Mouse (Mus musculus) lung, embryonic 14.5 days (tissue): ENCODE results near the gene Stil. TPM values are rescaled to one million over a fixed set of nuclear protein-coding genes. Genes with fewer than 3 reads are reported as not detected.

Experiments used
- ATAC-seq: fragments of 200-750 bp; cut with Nextera tagmentation; 2 replicates; pipeline ENCODE4 v1.8.0; 2017; ENCODE audit warnings: mild to moderate bottlenecking, moderate TSS enrichment, moderate library complexity; ENCODE audit not compliant: insufficient read depth
- DNase-seq: peaks from one replicate; pipeline ENCODE4 v3.0.0-alpha.2; 2015
- H3K27ac ChIP-seq: fragments of 300-500 bp; sonication (generic); 2 replicates; pipeline ENCODE4 v1.5.1; 2014; ENCODE audit warnings: low read depth, mild to moderate bottlenecking, moderate library complexity
- H3K27me3 ChIP-seq: fragments of 300-500 bp; sonication (generic); 2 replicates; pipeline ENCODE4 v1.6.1; 2014; ENCODE audit warnings: low read length, control low read depth; ENCODE audit not compliant: insufficient read depth
- H3K36me3 ChIP-seq: fragments of 300-500 bp; sonication (generic); 2 replicates; pipeline ENCODE4 v1.6.1; 2014; ENCODE audit warnings: control low read depth; ENCODE audit not compliant: insufficient read depth
- H3K4me1 ChIP-seq: fragments of 300-500 bp; sonication (generic); 2 replicates; pipeline ENCODE4 v1.6.1; 2014; ENCODE audit warnings: antibody characterized with exemption, control low read depth; ENCODE audit not compliant: insufficient read depth
- H3K4me2 ChIP-seq: fragments of 300-500 bp; sonication (generic); 2 replicates; pipeline ENCODE4 v1.6.1; 2014; ENCODE audit warnings: mild to moderate bottlenecking
- H3K4me3 ChIP-seq: fragments of 300-500 bp; sonication (generic); 2 replicates; pipeline ENCODE4 v1.5.1; 2014; ENCODE audit warnings: low read depth, low read length
- H3K9ac ChIP-seq: fragments of 300-500 bp; sonication (generic); 2 replicates; pipeline ENCODE4 v1.6.1; 2014
- H3K9me3 ChIP-seq: fragments of 300-500 bp; sonication (generic); 2 replicates; pipeline ENCODE4 v1.6.1; 2016; ENCODE audit warnings: low read depth, low read length, control low read depth
- CTCF ChIP-seq: IDR thresholded peaks from 2 replicates; pipeline ENCODE4 v1.5.1; 2016; ENCODE audit warnings: antibody characterized with exemption, low read depth
- WGBS: fragments of 180-500 bp; shearing (Covaris S2); extraction: QIAGEN DNeasy Blood & Tissue Kit; methylation state at CpG from one replicate; pipeline ENCODE4 v1.1.7; 2014; 5-methylcytosine and 5-hydroxymethylcytosine counted together
- polyA plus RNA-seq: library from polyadenylated mRNA; unstranded; fragments of >200 nt; fragmentation: Nextera tagmentation; extraction: Ambion mirVana; gene quantifications from 2 replicates; pipeline ENCODE4 v1.2.1, GENCODE M21; 2014

Gene Stil
- polyA plus RNA-seq, 1 experiment from 2014 or later, result 26.0 TPM

GRCm38 (mm10) chr4:115078892-115079820 is 79.2 kb downstream of the Stil start:
- Histone ChIP-seq H3K27me3 (no peaks in the 10 kb centered on the region), H3K27ac (peak overlapping the region; percentile 5; the same call in 1 of the 2 replicates), H3K9ac (no peak overlapping the region), H3K36me3 (no peaks in the 10 kb centered on the region), H3K4me1 (no peaks in the 10 kb centered on the region), H3K4me2 (no peak overlapping the region), H3K9me3 (no peaks in the 10 kb centered on the region), H3K4me3 (no peak overlapping the region)
- 27% methylated on average over 10 of the region's 10 CpGs for WGBS
- DNase-seq (peak; percentile 79), ATAC-seq (peak; percentile 70)
- no peak for TF ChIP-seq CTCF

GRCm38 (mm10) chr4:115079821-115080349 is 79.9 kb downstream of the Stil start:
- WGBS, result 20% methylated on average over 5 of the region's 5 CpGs
- no peak for ATAC-seq
- no peak overlapping the region for H3K9ac ChIP-seq
- no peak for TF ChIP-seq CTCF
- no peaks in the 10 kb centered on the region for H3K27me3 ChIP-seq
- H3K4me1 ChIP-seq, result no peaks in the 10 kb centered on the region
- no peak for DNase-seq
- no peak overlapping the region for H3K4me3 ChIP-seq
- no peak overlapping the region for H3K4me2 ChIP-seq
- no peaks in the 10 kb centered on the region for H3K36me3 ChIP-seq
- no peaks in the 10 kb centered on the region for H3K9me3 ChIP-seq
- peak overlapping the region; percentile 30; the same call in 1 of the 2 replicates for H3K27ac ChIP-seq

GRCm38 (mm10) chr4:115083031-115083430 is 83.1 kb downstream of the Stil start:
- 77% methylated on average over 3 of the region's 3 CpGs for WGBS
- Histone ChIP-seq H3K9me3 (no peaks in the 10 kb centered on the region), H3K36me3 (no peaks in the 10 kb centered on the region), H3K4me1 (no peaks in the 10 kb centered on the region), H3K4me2 (no peak overlapping the region), H3K27me3 (no peaks in the 10 kb centered on the region), H3K4me3 (no peak overlapping the region), H3K9ac (no peak overlapping the region), H3K27ac (no peak overlapping the region)
- DNase-seq (no peak), ATAC-seq (no peak)
- no peak for TF ChIP-seq CTCF

- ATAC-seq (no peak; the same call in 1 of the 2 replicates), DNase-seq (peak; percentile 83)
- Histone ChIP-seq H3K4me3 (no peak overlapping the region), H3K27ac (peak overlapping the region; percentile 58; the same call in 1 of the 2 replicates), H3K27me3 (no peaks in the 10 kb centered on the region), H3K4me1 (0 out of 2 replicates have a peak, but pooled peaks cover 3% of the 10 kb centered on the region), H3K4me2 (no peak overlapping the region), H3K36me3 (no peaks in the 10 kb centered on the region), H3K9me3 (no peaks in the 10 kb centered on the region), H3K9ac (no peak overlapping the region)
- peak; percentile 98 for TF ChIP-seq CTCF
- 17% methylated on average over 6 of the region's 6 CpGs for WGBS
Observed at GRCm38 (mm10) chr4:115085522-115086095, 85.7 kb downstream of the Stil start.

GRCm38 (mm10) chr4:115086257-115086656 is 86.3 kb downstream of the Stil start:
- TF ChIP-seq CTCF, result no peak
- Histone ChIP-seq H3K4me2 (no peak overlapping the region), H3K27ac (peak overlapping the region; percentile 42; the same call in 1 of the 2 replicates), H3K9ac (no peak overlapping the region), H3K4me1 (0 out of 2 replicates have a peak, but pooled peaks cover 3% of the 10 kb centered on the region), H3K4me3 (no peak overlapping the region), H3K9me3 (no peaks in the 10 kb centered on the region), H3K36me3 (no peaks in the 10 kb centered on the region), H3K27me3 (no peaks in the 10 kb centered on the region)
- no peak for DNase-seq
- no peak for ATAC-seq
- WGBS, result 49% methylated on average over 4 of the region's 4 CpGs

GRCm38 (mm10) chr4:115086763-115087415 is 86.9 kb downstream of the Stil start:
- ATAC-seq (peak; percentile 8; the same call in 1 of the 2 replicates), DNase-seq (peak; percentile 32)
- H3K27me3 ChIP-seq, result no peaks in the 10 kb centered on the region
- no peaks in the 10 kb centered on the region for H3K9me3 ChIP-seq
- 0 out of 2 replicates have a peak, but pooled peaks cover 3% of the 10 kb centered on the region for H3K4me1 ChIP-seq
- TF ChIP-seq CTCF, result no peak
- no peak overlapping the region for H3K9ac ChIP-seq
- H3K4me3 ChIP-seq, result no peak overlapping the region
- WGBS, result 40% methylated on average over 3 of the region's 3 CpGs
- no peaks in the 10 kb centered on the region for H3K36me3 ChIP-seq
- H3K4me2 ChIP-seq, result no peak overlapping the region; the same call in 1 of the 2 replicates
- H3K27ac ChIP-seq, result peak overlapping the region; percentile 42; the same call in 1 of the 2 replicates
